Mouse (Mus musculus): ENCODE data around the gene Fbf1. TPM values are rescaled to one million over a fixed set of nuclear protein-coding genes. Genes with fewer than 3 reads are reported as not detected.
"Not testable (repeated sequence)": the region's sequence is repeated elsewhere in the genome, so short reads cannot be mapped to it uniquely, and the experiment has no call there.

Gene Fbf1
- polyA plus RNA-seq, 1 experiment = 46.9 TPM

DNA sequence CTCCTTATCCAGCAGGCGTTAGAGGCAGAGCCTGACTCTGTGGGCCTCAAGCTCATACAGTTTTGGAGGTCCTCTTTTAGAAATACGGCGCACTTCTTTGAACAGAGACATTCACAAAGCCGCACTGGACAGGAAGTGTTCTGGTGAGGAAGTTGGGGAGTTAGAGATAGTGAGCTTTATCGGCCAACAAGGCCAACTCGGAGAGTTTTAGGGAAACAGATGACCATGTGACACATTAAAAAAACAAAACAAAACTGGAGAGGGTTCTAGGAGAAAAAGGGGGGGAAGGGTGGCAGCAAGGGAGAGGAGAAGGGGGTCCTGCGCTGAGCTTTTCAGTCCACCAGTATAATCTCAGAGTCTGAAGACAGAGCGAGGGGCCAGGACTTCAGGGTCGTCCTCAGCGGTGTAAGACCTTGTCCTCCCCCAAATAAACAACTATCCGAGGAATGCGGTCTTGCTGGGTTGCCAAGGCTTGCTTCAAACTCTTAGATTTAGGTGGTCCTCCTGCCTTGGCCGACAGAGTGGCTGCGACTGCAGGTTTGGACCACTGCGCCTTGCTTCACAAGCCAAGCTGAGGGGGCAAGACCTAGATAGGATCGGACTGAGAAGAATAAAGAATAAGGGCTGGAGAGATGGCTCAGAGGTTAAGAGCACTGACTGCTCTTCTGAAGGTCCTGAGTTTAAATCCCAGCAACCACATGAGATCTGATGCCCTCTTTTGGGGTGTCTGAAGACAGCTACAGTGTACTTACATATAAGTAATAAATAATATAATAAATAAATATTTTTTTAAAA lies 74.0 kb downstream of the Fbf1 start:
- Histone ChIP-seq H3K36me3 (ENCODE audit: control insufficient read depth, insufficient read depth) (no peaks in the 10 kb centered on the region), H3K79me2 (ENCODE audit: control insufficient read depth, insufficient read depth) (no peaks in the 10 kb centered on the region), H3K4me3 (ENCODE audit: insufficient read depth, poor library complexity, severe bottlenecking) (no peak overlapping the region), H3ac (ENCODE audit: control insufficient read depth, insufficient read length, low read depth) (no peak overlapping the region), H3K27me3 (ENCODE audit: control insufficient read depth, insufficient read depth, insufficient read length) (no peaks in the 10 kb centered on the region), H3K79me3 (ENCODE audit: low read depth) (no peaks in the 10 kb centered on the region)
- TF ChIP-seq CEBPB (IDR thresholded peaks at IDR 0.05; ENCODE audit: low read depth) (no peak), MYOD1 (IDR thresholded peaks at IDR 0.05; ENCODE audit: control insufficient read depth, insufficient read length, low read depth) (no peak), CTCF (IDR thresholded peaks at IDR 0.05; ENCODE audit: control insufficient read depth, insufficient read depth, insufficient read length) (no peak)

DNA sequence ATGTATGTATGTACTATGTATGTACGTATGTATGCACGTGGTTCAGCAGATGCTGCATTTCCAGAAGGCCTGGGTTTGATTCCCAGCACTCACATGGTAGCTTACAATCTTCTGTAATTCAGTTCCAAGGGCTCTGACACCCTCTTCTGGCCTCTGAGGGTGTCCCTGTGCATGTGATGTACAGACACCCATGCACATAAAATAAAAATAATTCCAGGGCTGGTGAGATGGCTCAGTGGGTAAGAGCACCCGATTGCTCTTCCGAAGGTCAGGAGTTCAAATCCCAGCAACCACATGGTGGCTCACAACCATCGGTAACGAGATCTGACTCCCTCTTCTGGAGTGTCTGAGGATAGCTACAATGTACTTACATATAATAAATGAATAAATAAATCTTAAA lies 75.0 kb downstream of the Fbf1 start:
- H3K79me3 ChIP-seq (ENCODE audit: low read depth); H3ac ChIP-seq (ENCODE audit: control insufficient read depth, insufficient read length, low read depth); H3K4me3 ChIP-seq (ENCODE audit: insufficient read depth, poor library complexity, severe bottlenecking); H3K79me2 ChIP-seq (ENCODE audit: control insufficient read depth, insufficient read depth); H3K36me3 ChIP-seq (ENCODE audit: control insufficient read depth, insufficient read depth); H3K27me3 ChIP-seq (ENCODE audit: control insufficient read depth, insufficient read depth, insufficient read length): not testable (repeated sequence)

Other genes starting within 250 kb of the Fbf1 start
- 77.6 TPM for gene Sap30bp, start 234.9 kb downstream of the Fbf1 start, polyA plus RNA-seq (2012; fragmentation: generic; extraction: Trizol)
- gene Recql5, start 234.7 kb downstream of the Fbf1 start, polyA plus RNA-seq (2012; fragmentation: generic; extraction: Trizol) = 7.6 TPM
- gene Itgb4, start 193.5 kb downstream of the Fbf1 start, polyA plus RNA-seq (2012; fragmentation: generic; extraction: Trizol) = 0.49 TPM
- gene Galk1, start 155.4 kb downstream of the Fbf1 start, polyA plus RNA-seq (2012; fragmentation: generic; extraction: Trizol) = 150 TPM
- 633 TPM for gene H3f3b, start 140.2 kb downstream of the Fbf1 start, polyA plus RNA-seq (2012; fragmentation: generic; extraction: Trizol)
- 14.5 TPM for gene Unk, start 137.8 kb downstream of the Fbf1 start, polyA plus RNA-seq (2012; fragmentation: generic; extraction: Trizol)
- 0.43 TPM for gene Unc13d, start 90.2 kb downstream of the Fbf1 start, polyA plus RNA-seq (2012; fragmentation: generic; extraction: Trizol)
- 87.6 TPM for gene Wbp2, start 81.2 kb downstream of the Fbf1 start, polyA plus RNA-seq (2012; fragmentation: generic; extraction: Trizol)
- 95.4 TPM for gene Trim47, start 41.0 kb downstream of the Fbf1 start, polyA plus RNA-seq (2012; fragmentation: generic; extraction: Trizol)
- gene Trim65, start 37.0 kb downstream of the Fbf1 start, polyA plus RNA-seq (2012; fragmentation: generic; extraction: Trizol) = 2.7 TPM
- gene Mrpl38, start 29.3 kb downstream of the Fbf1 start, polyA plus RNA-seq (2012; fragmentation: generic; extraction: Trizol) = 121 TPM
- 48.8 TPM for gene Ten1, start 30.7 kb upstream of the Fbf1 start, polyA plus RNA-seq (2012; fragmentation: generic; extraction: Trizol)
- 22.4 TPM for gene Acox1, start 30.9 kb upstream of the Fbf1 start, polyA plus RNA-seq (2012; fragmentation: generic; extraction: Trizol)
- gene Evpl, start 69.9 kb upstream of the Fbf1 start, polyA plus RNA-seq (2012; fragmentation: generic; extraction: Trizol) = 0.13 TPM
- 81.9 TPM for gene Srp68, start 106.1 kb upstream of the Fbf1 start, polyA plus RNA-seq (2012; fragmentation: generic; extraction: Trizol)
- gene Galr2, start 112.8 kb upstream of the Fbf1 start, polyA plus RNA-seq (2012; fragmentation: generic; extraction: Trizol) = 0.85 TPM
- 31.5 TPM for gene Exoc7, start 139.1 kb upstream of the Fbf1 start, polyA plus RNA-seq (2012; fragmentation: generic; extraction: Trizol)
- 0.14 TPM for gene Foxj1, start 167.2 kb upstream of the Fbf1 start, polyA plus RNA-seq (2012; fragmentation: generic; extraction: Trizol)
- gene Rnf157, start 244.9 kb upstream of the Fbf1 start, polyA plus RNA-seq (2012; fragmentation: generic; extraction: Trizol) = 13.2 TPM